Mouse (Mus musculus) right cerebral cortex, postnatal 4 days (tissue): ENCODE measurements around the gene Olfr785.
"Not testable (repeated sequence)": the region's sequence is repeated elsewhere in the genome, so short reads cannot be mapped to it uniquely, and the experiment has no call there.

Experiments used
- DNase-seq: peaks from one replicate; pipeline ENCODE4 v3.0.0-alpha.2; 2022

Olfr785 gene

GRCm38 (mm10) chr10:129405126-129405525 is at the start of gene Olfr785:
Gene Olfr785 (plus strand): TSS chr10:129405426.
- DNase-seq = no peak

- DNase-seq = not testable (repeated sequence)
Observed at GRCm38 (mm10) chr10:129356496-129356895, 48.7 kb upstream of the Olfr785 start.

GRCm38 (mm10) chr10:129357307-129357706 is 47.9 kb upstream of the Olfr785 start:
- DNase-seq = no peak

GRCm38 (mm10) chr10:129374051-129374450 is 31.2 kb upstream of the Olfr785 start:
- DNase-seq = not testable (repeated sequence)

- no peak for DNase-seq
Observed at GRCm38 (mm10) chr10:129383783-129384182, 21.4 kb upstream of the Olfr785 start, which contains the start of gene Olfr784. Gene Olfr784 (plus strand): TSS chr10:129384083.

GRCm38 (mm10) chr10:129400892-129401291 is 4.3 kb upstream of the Olfr785 start:
- DNase-seq = no peak

- DNase-seq = no peak
Observed at GRCm38 (mm10) chr10:129427006-129427405, 21.8 kb downstream of the Olfr785 start, which contains the start of gene Olfr786. Gene Olfr786 (plus strand): TSS chr10:129427306.
